Mouse (Mus musculus) bone marrow macrophage, adult 2 months (primary cell): ENCODE measurements around the gene Sox4. TPM values are rescaled to one million over a fixed set of nuclear protein-coding genes. Genes with fewer than 3 reads are reported as not detected.

Experiments
- H3K27ac ChIP-seq: 2 replicates; pipeline ENCODE4 v1.5.1; 2012; ENCODE audit warnings: low read depth, low read length; ENCODE audit not compliant: insufficient read depth
- H3K4me1 ChIP-seq: 2 replicates; pipeline ENCODE4 v1.6.1; 2012; ENCODE audit warnings: low read length; ENCODE audit not compliant: control insufficient read depth, insufficient read depth
- H3K4me3 ChIP-seq: 2 replicates; pipeline ENCODE4 v1.5.1; 2012; ENCODE audit warnings: mild to moderate bottlenecking, low read length, moderate library complexity; ENCODE audit not compliant: insufficient read depth
- CTCF ChIP-seq: IDR thresholded peaks from 2 replicates; pipeline ENCODE4 v1.5.1; 2012; ENCODE audit warnings: low read depth, mild to moderate bottlenecking, low read length, moderate library complexity
- POLR2A ChIP-seq: IDR thresholded peaks from 2 replicates; pipeline ENCODE4 v1.6.1; 2012; ENCODE audit warnings: mild to moderate bottlenecking, low read depth, low read length, borderline replicate concordance
- polyA plus RNA-seq: library from polyadenylated mRNA; stranded (reverse); fragments of >200 nt; gene quantifications from 2 replicates; pipeline ENCODE4 v1.2.4, GENCODE M21; 2012; ENCODE audit not compliant: missing spikeins, insufficient read depth, insufficient read length

The Sox4 gene
- polyA plus RNA-seq, 1 experiment = 1.0 TPM

DNA sequence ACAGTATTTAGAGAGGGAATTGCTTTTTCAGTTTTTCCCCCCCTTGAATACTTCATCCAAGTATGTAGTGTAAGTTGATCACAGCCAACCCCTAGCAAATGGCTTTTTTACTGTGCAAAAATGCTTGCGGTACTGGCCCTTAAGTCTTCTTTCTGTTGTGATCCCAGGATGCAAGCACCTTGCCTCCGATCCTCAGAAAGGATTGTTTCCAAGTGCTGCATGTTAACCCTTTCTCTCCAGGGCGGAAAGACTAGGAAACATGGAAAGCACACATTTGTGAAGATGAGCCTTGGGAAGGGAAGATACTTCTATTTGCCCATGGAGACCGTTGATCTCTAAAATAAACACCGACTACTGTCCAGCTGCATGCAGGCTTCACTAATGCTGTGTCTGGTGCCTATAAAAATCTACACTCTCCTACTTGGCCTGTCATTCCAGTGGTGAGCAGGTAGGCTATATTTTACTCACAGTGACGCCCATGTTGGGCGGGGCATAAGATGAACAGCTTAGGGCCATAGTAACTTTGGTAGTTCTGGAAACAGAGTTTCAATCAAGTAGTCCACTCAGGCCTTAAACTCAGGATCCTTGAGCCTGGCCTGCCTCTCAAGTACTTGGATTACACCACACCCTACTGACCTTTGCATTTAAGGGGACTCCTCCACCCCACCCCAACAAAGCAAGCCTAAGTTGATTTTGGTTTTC lies 5.6 kb downstream of the Sox4 start:
- Histone ChIP-seq H3K27ac (no peak overlapping the region), H3K4me1 (peaks cover 3% of the 10 kb centered on the region), H3K4me3 (no peak overlapping the region)
- TF ChIP-seq POLR2A (no peak), CTCF (no peak)

DNA sequence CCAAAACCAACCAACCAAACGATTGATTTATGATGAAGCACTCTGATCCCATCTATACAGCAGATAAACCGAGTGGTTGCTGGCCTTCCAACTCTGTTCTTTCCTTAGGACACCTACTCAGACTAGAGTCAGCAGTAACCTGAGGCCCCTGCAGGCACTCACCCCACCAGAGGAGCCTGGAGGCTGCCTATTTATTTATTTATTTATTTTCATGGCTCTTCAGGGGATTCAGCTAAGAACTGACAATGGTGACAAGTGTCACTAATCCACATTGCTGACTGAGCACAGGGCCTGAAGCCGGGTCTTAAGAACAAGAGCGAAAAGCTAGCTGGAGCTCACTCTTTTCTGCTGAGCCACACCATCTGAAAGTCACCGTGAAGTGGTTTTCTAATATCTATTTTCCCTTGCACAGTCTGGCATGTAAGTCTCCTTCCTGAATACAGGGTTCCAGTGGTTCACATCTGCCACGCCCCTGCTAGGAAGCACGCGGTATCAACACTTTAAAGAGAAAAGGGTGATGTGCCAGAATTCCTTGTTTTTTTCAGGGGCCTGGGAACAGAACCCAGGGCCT lies 6.9 kb downstream of the Sox4 start:
- peaks cover 3% of the 10 kb centered on the region for H3K4me1 ChIP-seq
- H3K27ac ChIP-seq = no peak overlapping the region
- TF ChIP-seq CTCF (no peak), POLR2A (no peak)
- no peak overlapping the region for H3K4me3 ChIP-seq

DNA sequence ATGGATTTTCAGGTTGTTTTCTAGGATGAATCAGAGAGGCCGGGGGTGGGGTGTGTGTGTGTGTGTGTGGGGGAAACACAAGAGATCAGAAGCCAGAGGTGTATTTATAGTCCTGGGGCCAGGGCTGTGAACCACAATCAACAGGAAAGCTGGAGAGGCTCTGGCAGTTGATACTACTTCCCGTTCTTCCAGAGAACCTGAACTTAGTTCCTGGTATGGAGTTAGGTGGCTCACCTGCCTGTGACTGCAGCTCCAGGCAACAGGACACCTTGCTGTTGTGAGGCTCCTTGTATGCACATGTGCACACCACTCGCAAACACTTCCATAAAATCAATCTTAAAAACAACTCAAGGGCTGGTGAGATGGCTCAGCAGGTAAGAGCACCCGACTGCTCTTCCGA lies 7.8 kb downstream of the Sox4 start:
- Histone ChIP-seq H3K27ac (no peak overlapping the region), H3K4me1 (peaks cover 3% of the 10 kb centered on the region), H3K4me3 (no peak overlapping the region)
- TF ChIP-seq POLR2A (no peak), CTCF (no peak)

DNA sequence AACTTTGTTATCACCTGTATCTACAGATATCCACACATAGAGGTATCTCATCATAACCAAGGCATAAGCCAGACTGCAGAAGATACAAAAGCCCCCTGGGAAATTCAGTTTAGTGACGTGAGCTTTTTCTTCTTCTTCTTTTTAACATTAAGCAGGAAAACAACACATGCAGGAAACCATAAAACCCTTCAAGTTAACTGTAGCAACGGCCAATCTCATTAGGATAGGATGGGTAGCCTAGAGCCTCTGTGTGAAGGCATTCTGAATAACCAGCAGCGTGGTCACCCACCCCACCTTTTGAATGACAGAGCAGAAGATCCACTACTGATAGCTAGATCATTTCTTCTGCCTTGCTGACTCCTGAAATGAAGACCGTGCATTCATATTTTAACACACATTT lies 10.6 kb downstream of the Sox4 start:
- no peak overlapping the region for H3K27ac ChIP-seq

DNA sequence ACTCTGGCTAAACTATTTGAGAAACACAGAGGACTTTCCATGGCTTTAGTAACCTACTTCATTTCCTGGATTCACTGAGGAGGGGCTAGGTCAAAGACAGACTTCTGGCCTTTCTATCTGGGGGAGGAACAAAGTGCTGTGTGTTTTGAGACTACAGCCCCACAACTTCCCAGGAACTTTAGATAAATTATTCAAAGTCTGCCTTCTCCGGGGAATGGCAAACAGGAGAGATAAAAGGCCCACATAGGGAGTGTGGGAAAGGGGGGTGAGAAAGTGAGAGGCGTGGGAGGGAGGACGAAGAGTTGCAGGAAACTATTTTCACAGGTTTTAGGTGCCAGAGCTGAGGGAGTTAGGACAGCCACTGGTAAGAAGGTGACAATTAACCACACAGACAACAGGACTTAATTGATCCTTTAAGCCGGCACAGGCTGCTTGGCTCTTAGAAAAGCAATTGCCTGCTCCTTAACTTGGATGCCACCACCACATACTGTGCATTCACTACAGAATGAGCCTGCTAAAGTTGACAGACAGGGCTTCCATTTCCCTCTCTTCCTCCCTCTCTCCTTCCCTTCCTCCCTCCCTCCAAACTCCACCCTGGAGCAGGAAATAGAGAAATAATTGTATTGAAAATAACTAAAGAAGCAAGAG lies 11.4 kb downstream of the Sox4 start:
- Histone ChIP-seq H3K4me1 (no peaks in the 10 kb centered on the region), H3K27ac (no peak overlapping the region), H3K4me3 (no peak overlapping the region)
- TF ChIP-seq CTCF = no peak
- no peak for TF ChIP-seq POLR2A

More for the DNA sequence above, 10.6 kb downstream of the Sox4 start:
- TF ChIP-seq POLR2A = no peak
- TF ChIP-seq CTCF = no peak
- Histone ChIP-seq H3K4me1 (no peaks in the 10 kb centered on the region), H3K4me3 (no peak overlapping the region)

DNA sequence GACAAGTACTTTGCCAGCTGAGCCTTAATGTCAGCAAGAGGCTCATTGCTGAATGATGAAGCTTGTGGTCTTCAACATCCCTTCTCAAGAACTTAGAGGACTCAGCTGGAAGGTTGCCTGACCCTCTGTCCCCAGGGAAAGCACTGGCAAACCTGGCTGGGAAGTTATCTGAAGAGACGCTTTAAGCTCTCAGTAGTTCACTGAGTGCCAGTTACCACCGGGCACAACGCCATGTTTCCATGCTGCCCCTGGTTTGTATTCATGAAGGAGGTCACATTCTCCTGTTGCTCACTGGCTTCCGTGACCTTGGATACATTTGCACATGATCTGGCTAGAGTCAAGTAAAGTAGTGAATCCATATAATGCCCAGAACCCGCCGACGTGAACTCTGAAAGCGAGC lies 20.1 kb downstream of the Sox4 start:
- no peak overlapping the region for H3K4me3 ChIP-seq
- H3K4me1 ChIP-seq = peaks cover 9% of the 10 kb centered on the region
- TF ChIP-seq CTCF = no peak
- no peak overlapping the region for H3K27ac ChIP-seq

DNA sequence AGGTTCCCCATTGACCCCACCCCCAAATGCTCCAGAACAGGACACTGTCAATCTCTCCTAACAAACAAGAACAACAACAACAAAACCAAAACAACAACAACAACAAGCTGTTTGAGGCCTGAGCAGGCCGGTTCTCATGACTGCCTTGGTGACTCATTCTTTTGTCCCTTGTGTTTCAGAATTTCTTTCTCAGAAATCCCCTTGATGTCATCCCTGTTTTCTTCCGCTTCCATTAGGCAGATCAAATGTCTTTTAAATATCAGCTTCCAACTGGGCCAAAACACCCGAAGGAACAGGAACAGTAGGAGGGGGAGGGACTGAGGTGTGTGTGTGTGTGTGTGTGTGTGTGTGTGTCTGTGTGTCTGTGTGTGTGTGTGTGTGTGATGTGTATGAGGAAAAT lies 21.7 kb downstream of the Sox4 start:
- Histone ChIP-seq H3K4me1 (peaks cover 9% of the 10 kb centered on the region), H3K27ac (no peak overlapping the region), H3K4me3 (no peak overlapping the region)
- TF ChIP-seq POLR2A (no peak), CTCF (no peak)

DNA sequence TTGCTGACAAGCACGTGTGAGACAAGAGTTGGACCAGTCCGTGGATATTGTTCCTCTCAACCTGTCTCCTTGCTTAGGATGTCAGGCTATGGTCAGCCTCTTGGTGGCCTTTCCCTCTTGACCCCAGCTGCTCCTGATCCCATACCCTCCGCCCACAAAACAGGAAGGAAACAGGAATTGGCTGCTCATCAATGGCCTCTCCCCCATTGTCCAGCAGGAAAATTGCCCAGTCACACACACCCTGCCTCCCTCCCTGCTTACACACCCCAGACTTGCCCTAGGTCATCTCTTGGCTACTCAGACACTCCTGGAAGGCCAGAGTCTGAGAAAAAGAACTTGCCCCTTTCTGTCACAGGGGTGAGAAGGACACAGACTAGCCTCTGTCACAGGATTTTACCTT lies 22.2 kb downstream of the Sox4 start:
- Histone ChIP-seq H3K4me1 (peaks cover 9% of the 10 kb centered on the region), H3K4me3 (no peak overlapping the region), H3K27ac (no peak overlapping the region)
- TF ChIP-seq CTCF (no peak), POLR2A (no peak)

DNA sequence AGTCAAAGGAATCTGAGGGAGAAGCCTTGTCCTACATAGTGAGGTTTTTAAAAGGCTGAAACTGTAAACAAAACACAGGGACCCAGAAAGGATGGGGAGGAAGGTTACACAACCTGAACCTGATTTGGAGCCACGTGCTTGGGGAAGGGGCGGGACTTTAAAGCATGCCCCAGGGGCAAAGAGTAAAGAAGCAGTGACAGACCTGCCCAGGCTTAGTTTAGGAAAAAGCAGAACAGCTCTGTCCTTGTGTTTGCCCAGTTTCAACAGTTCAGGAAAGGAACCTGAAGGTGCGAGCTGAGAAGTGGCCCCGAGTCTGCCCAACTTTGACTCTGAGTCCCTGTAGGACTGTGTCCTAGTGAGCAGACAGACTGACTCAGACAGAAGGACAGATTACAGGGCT lies 23.1 kb downstream of the Sox4 start:
- Histone ChIP-seq H3K4me3 (no peak overlapping the region), H3K4me1 (peaks cover 9% of the 10 kb centered on the region), H3K27ac (no peak overlapping the region)
- TF ChIP-seq CTCF = no peak
- TF ChIP-seq POLR2A = no peak

DNA sequence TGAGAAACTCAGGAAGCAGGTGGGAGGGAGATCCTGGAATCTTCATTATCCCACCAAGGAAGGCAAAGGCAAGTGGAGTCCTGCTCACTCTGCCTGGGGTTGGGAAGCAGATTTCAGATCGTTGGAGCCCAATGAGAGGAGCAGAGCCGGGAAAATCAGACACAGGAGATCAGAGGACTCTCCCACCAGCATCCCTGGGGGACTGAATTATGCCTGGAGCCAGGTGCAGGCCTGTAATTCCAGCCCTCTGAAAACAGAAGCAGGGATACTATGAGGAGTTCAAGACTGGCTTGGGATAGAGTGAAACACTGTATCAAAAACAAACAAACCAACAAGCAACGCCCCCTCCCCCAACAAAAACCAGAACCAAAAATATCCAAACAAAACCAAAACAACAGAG lies 23.6 kb downstream of the Sox4 start:
- TF ChIP-seq POLR2A (no peak), CTCF (no peak)
- peaks cover 9% of the 10 kb centered on the region for H3K4me1 ChIP-seq
- H3K4me3 ChIP-seq = no peak overlapping the region
- no peak overlapping the region for H3K27ac ChIP-seq
